Mouse (Mus musculus) Patski (cell line): ENCODE results near the gene Rpusd2. TPM values are rescaled to one million over a fixed set of nuclear protein-coding genes. Genes with fewer than 3 reads are reported as not detected.
A peak's percentile ranks its signal among the peaks of the same experiment; 100 is the strongest.

Experiments
- ATAC-seq: fragments of 100-300 bp; one replicate; pipeline ENCODE4 v1.8.0; 2021
- CTCF ChIA-PET: fragments of 350-600 bp; sonication (Branson Sonifier 250); formaldehyde crosslinking; loops from one replicate; lab custom pipeline; 2022; ENCODE audit warnings: inconsistent platforms; lab: Charles Lee
- POLR2A ChIA-PET: fragments of 350-600 bp; sonication (Branson Sonifier 250); formaldehyde crosslinking; loops from one replicate; lab custom pipeline; 2022; ENCODE audit warnings: antibody characterized with exemption, inconsistent platforms; lab: Charles Lee
- DNase-seq: peaks from one replicate; pipeline ENCODE4 v3.0.0-alpha.2; 2011; ENCODE audit warnings: low read depth, low spot score
- H3K27me3 ChIP-seq: fragments of 371-371 bp; one replicate; pipeline ENCODE4 v1.5.1; 2021
- CTCF ChIP-seq: fragments of 100-300 bp; IDR thresholded peaks from one replicate; pipeline ENCODE4 v1.5.1; 2021
- in situ Hi-C: fragments of 300-500 bp; cut with MboI; formaldehyde crosslinking; loops from 3 replicates; pipeline ENCODE4 v1.11.1; 2018; ENCODE audit warnings: low pct_unique_long_range_greater_than_20kb, mixed read lengths
- polyA plus RNA-seq: library from polyadenylated mRNA; unstranded; gene quantifications from one replicate; pipeline ENCODE4 v1.2.3, GENCODE M21; 2021

The Rpusd2 gene
- polyA plus RNA-seq, 1 experiment from 2014 or later: 5.2 TPM

DNA sequence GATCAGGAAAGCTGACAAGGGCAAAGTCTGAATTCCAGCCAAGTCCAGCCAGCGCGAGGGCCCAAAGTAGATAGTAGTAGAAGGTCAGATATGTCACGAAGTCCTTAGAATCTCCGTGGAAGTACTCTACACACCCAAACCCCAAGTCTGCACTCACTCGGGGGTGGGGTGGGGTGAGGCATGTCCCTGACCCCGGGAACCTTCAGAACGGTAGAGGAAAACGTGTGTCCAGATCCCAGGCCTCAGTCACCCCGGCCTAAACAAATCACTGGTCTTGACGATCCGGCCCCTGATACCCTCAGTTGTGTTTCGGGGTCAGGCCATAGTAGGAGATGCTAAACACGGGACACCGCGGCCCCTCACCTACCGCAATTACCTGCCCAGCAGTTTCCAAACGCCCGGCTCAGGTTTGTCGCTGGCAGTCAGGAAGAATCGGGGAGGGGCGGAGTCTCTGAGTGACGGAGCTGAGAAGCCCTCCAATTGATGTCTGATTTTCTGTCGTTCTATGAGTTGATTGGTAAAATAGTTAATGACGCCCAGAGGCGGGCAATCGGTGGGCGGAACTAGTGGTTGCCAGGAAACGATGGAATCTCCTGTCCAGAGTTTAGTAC is 5.5 kb upstream of the Rpusd2 start, which contains the start of gene Ccdc32:
Gene Ccdc32, minus strand, starts transcription at position 453 of the 611 bp plus-strand sequence.
- ATAC-seq (peak; percentile 87), DNase-seq (peak; percentile 72)
- no peak for TF ChIP-seq CTCF
- ChIA-PET CTCF (no interaction called here), POLR2A (no interaction called here)
- in situ Hi-C loops: no loop called here
- H3K27me3 ChIP-seq: no peaks in the 10 kb centered on the region

- in situ Hi-C loops: no loop called here
- POLR2A ChIA-PET: no interaction called here
- H3K27me3 ChIP-seq: no peaks in the 10 kb centered on the region
- DNase-seq (no peak), ATAC-seq (no peak)
- TF ChIP-seq CTCF: no peak
- CTCF ChIA-PET: no interaction called here
Measured at GRCm38 (mm10) chr2:119032191-119032590, 2.4 kb upstream of the Rpusd2 start.

DNA sequence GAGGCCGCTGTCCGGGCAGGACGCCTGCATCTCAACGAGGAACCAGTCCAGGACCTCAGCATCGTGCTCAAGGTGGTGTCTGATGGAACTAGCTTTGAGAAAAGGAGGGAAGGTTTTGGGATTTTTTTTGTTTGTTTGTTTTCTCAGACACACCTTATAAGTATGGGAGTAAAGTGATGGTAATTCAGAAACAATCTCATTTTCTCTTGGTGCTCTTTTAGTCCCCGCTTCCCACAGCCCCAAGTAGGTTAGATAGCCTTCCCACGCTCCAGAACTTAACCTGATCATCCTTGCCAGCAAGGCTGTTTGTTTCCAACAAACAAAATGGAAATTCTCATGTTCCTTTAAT is 781 bp downstream of the Rpusd2 start:
- no peak for ATAC-seq
- CTCF ChIA-PET: no interaction called here
- TF ChIP-seq CTCF: no peak
- in situ Hi-C loops: no loop called here
- POLR2A ChIA-PET: interaction anchor here (0.7 to 1.4 kb wide), 2 partner anchors 10 to 198 kb away, joined by 4 to 5 read pairs; no protein-coding TSS in a partner anchor
- DNase-seq: no peak
- no peaks in the 10 kb centered on the region for H3K27me3 ChIP-seq

DNA sequence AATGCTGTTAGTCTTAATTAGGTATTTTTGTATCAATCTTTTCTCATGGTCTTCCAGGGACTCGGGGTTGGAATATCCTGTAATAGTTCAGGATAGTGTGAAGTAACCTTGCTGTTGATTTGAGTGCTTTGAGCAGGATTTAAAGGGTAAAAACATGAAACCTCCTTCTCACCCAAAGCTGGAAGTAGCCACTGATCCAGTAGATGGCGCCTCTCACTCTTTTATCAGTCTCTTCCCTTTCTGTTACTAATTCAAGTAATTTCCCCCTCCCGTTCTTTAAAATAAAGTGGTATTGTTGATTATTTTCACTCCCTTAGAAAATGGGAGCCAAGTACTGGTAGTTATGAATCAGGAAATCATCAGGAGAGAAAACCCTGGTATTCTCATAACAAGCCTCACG is 6.3 kb downstream of the Rpusd2 start:
- in situ Hi-C loops: no loop called here
- ATAC-seq (no peak), DNase-seq (no peak)
- POLR2A ChIA-PET: interaction anchor here (0.5 kb wide), 1 partner anchor 113 kb away, joined by 5 read pairs; no protein-coding TSS in a partner anchor
- no peaks in the 10 kb centered on the region for H3K27me3 ChIP-seq
- CTCF ChIA-PET: interaction anchor here (0.8 kb wide), 1 partner anchor 15 kb away, joined by 3 read pairs; no protein-coding TSS in a partner anchor
- peak; percentile 52 for TF ChIP-seq CTCF

- CTCF ChIA-PET: no interaction called here
- in situ Hi-C loops: no loop called here
Measured at GRCm38 (mm10) chr2:119045163-119045562, 10.6 kb downstream of the Rpusd2 start.

DNA sequence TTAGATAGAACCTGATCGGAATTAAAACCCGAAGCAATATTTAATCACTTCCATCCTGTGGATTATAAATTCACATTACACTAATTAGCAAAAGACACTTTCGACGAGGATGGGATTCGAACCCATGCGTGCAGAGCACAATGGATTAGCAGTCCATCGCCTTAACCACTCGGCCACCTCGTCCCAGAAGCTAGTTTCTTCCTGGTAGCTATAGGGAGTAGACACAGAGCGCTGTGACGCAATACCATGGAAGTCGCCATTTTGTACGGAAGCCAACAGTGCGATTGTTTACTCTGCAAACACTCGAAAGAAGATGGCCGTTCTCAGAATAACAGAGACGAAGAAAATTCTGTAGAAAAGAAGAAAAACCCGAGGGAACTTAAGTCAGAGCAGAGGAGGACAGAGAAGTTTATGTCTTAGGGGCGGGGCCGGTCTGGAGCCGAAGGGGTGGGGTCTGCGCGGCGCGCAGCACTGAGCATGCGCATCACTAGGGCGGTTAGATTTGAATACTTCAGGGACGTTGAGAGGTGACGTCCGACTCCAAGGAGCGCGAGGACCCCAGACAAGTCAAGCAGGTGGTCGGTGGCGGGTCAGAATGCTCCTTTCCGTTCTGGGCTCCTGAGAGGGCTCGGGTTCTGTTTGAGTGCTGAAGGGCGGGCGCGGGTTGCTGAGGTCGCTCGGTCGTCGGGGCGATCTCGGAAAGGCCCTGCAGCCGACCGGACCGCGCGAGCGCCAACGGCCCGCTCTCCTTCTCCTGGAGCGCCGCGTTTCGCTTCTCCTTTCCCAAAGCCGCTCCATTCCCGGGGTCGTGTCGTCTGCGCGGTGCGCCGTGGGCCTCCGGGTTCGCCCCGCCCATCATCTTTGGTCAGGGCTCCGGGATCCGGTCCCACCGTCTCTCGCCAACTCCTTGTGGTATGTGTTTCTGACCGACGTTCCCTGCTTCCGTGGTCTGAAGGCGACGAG is 12.3 kb downstream of the Rpusd2 start, which contains the start of gene Knl1:
Gene Knl1, plus strand, starts transcription at position 471 of the 963 bp plus-strand sequence.
- TF ChIP-seq CTCF: no peak
- in situ Hi-C loops: no loop called here
- CTCF ChIA-PET: interaction anchor here (1.1 kb wide), 1 partner anchor 10 kb away, joined by 4 read pairs; no protein-coding TSS in a partner anchor
- POLR2A ChIA-PET: interaction anchor here (1.2 kb wide), 1 partner anchor 14 kb away, joined by 3 read pairs; no protein-coding TSS in a partner anchor
- ATAC-seq: peak; percentile 45
- no peaks in the 10 kb centered on the region for H3K27me3 ChIP-seq
- peak; percentile 86 for DNase-seq

More at GRCm38 (mm10) chr2:119045163-119045562, 10.6 kb downstream of the Rpusd2 start:
- no peaks in the 10 kb centered on the region for H3K27me3 ChIP-seq
- DNase-seq (no peak), ATAC-seq (no peak)
- no peak for TF ChIP-seq CTCF
- POLR2A ChIA-PET: interaction anchor here (1.3 kb wide), 1 partner anchor 10 kb away, joined by 5 read pairs; the partner anchor contains the start of gene Rpusd2

- ChIA-PET POLR2A (no interaction called here), CTCF (no interaction called here)
- ATAC-seq: no peak
- in situ Hi-C loops: no loop called here
- DNase-seq: no peak
- no peak for TF ChIP-seq CTCF
- no peaks in the 10 kb centered on the region for H3K27me3 ChIP-seq
Measured at GRCm38 (mm10) chr2:119047849-119048248, 13.3 kb downstream of the Rpusd2 start.

GRCm38 (mm10) chr2:119050132-119050650 is 15.6 kb downstream of the Rpusd2 start:
- ChIA-PET CTCF (interaction anchor here (1.1 kb wide), 1 partner anchor 10 kb away, joined by 3 read pairs; no protein-coding TSS in a partner anchor), POLR2A (no interaction called here)
- no peak for DNase-seq
- H3K27me3 ChIP-seq: no peaks in the 10 kb centered on the region
- no peak for TF ChIP-seq CTCF
- ATAC-seq: no peak
- in situ Hi-C loops: no loop called here

DNA sequence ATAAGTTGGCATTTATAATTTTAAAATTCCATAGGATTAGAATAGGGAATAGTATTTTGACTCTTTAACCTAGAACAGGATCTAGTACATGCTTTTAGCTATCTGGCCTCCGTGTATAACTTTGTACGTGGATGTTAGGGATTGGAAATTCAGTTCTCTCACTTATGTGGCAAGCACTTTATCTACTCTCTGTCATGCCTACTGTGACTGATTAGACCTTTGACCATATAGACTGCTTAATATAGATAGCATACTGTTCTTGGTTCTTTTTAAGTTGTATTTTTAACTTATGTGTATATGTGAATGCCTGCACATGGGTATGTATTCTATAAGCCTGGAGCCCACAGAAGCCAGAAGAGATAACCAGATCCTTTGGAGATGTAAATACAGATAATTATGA is 25.5 kb downstream of the Rpusd2 start:
- in situ Hi-C loops: no loop called here
- H3K27me3 ChIP-seq: no peaks in the 10 kb centered on the region

GRCm38 (mm10) chr2:119072397-119072796 is 37.8 kb downstream of the Rpusd2 start:
- H3K27me3 ChIP-seq: no peaks in the 10 kb centered on the region
- in situ Hi-C loops: no loop called here
- no peak for TF ChIP-seq CTCF
- ATAC-seq (no peak), DNase-seq (no peak)
- POLR2A ChIA-PET: no interaction called here
- CTCF ChIA-PET: interaction anchor here (2.6 kb wide), 1 partner anchor 30 kb away, joined by 5 read pairs; no protein-coding TSS in a partner anchor

More for the DNA sequence above, 25.5 kb downstream of the Rpusd2 start:
- TF ChIP-seq CTCF: no peak
- ChIA-PET POLR2A (no interaction called here), CTCF (interaction anchor here (1.0 kb wide), 1 partner anchor 10 kb away, joined by 3 read pairs; no protein-coding TSS in a partner anchor)
- ATAC-seq (no peak), DNase-seq (no peak)
